Mouse (Mus musculus) liver, postnatal 0 days (tissue): ENCODE results near the gene Gm21987.

Experiments
- CTCF ChIP-seq: sonication (generic); IDR thresholded peaks from 2 replicates; pipeline ENCODE4 v1.5.1; 2016; ENCODE audit warnings: antibody characterized with exemption, low read depth
- EP300 ChIP-seq: IDR thresholded peaks from 2 replicates; pipeline ENCODE4 v1.6.1; 2016; ENCODE audit warnings: antibody characterized with exemption, low read depth, mild to moderate bottlenecking

DNA sequence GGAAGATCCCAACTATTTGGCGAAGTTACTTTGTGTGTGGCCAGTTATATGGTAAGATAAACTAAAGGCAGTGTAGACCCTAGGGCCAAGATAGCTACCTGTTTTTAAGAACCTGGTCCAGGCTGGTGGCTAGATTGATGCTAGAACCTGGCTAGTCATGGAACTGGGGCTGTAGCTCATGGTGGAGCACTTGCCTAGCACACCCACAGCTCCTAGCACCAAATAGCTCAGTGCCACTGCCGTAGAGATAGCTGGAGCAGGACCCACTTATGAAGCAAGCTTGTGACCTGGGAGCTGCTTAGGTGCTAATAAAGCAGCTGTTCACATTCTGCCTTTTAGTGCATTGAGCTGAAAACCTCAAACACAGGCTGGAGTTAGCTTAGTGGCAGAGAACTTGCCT lies 6.8 kb downstream of the Gm21987 start:
- TF ChIP-seq EP300: no peak
- TF ChIP-seq CTCF: no peak
